Mouse (Mus musculus) C3H10T1/2 (cell line): ENCODE measurements around the gene Got2. TPM values are rescaled to one million over a fixed set of nuclear protein-coding genes. Genes with fewer than 3 reads are reported as not detected.

Experiments
- polyA plus RNA-seq, 2 experiments: library from polyadenylated mRNA; unstranded; fragments of >200 nt; fragmentation: generic; extraction: Trizol; gene quantifications; one replicate each; pipeline ENCODE4 v1.2.1; 2012; ENCODE audit warnings: missing spikeins in 2 of 2

Got2 gene
- polyA plus RNA-seq, result 100 to 1,000 TPM; 141 to 196 TPM

GRCm38 (mm10) chr8:95888285-95889136, at the start of gene Got2:
TSS of gene Got2 (minus strand) at chr8:95888547.

GRCm38 (mm10) chr8:95853102-95853843, 35.1 kb downstream of the Got2 start, which contains the start of gene Slc38a7:
TSS of gene Slc38a7 (minus strand) at chr8:95853539.

GRCm38 (mm10) chr8:95825162-95825561, 63.2 kb downstream of the Got2 start, which contains the start of gene Sap18b:
TSS of gene Sap18b (plus strand) at chr8:95825346.

Other genes starting within 250 kb of the Got2 start
- 1 to 10 TPM; 1.1 to 8.9 TPM for gene Ndrg4, start 211.6 kb downstream of the Got2 start, polyA plus RNA-seq
- gene Setd6, start 172.7 kb downstream of the Got2 start, polyA plus RNA-seq, result 1 to 10 TPM; 3.1 to 4.4 TPM
- gene Cnot1, start 81.1 kb downstream of the Got2 start, polyA plus RNA-seq, result 10 to 100 TPM in 1 of 2 experiments, 1 to 10 TPM in 1; 3.2 to 40.6 TPM
- gene Sap18b, start 63.2 kb downstream of the Got2 start, polyA plus RNA-seq, result 100 to 1,000 TPM; 181 to 185 TPM
- 10 to 100 TPM in 1 of 2 experiments, 1 to 10 TPM in 1; 6.4 to 17.9 TPM for gene Slc38a7, start 35.0 kb downstream of the Got2 start, polyA plus RNA-seq